Mouse (Mus musculus): Measurements from ENCODE around the gene Babam2. TPM values are rescaled to one million over a fixed set of nuclear protein-coding genes. Genes with fewer than 3 reads are reported as not detected.

Gene Babam2
- polyA plus RNA-seq (2014; fragmentation: Nextera tagmentation; extraction: Ambion mirVana) = 30.2 and 30.3 TPM in 2 replicates

DNA sequence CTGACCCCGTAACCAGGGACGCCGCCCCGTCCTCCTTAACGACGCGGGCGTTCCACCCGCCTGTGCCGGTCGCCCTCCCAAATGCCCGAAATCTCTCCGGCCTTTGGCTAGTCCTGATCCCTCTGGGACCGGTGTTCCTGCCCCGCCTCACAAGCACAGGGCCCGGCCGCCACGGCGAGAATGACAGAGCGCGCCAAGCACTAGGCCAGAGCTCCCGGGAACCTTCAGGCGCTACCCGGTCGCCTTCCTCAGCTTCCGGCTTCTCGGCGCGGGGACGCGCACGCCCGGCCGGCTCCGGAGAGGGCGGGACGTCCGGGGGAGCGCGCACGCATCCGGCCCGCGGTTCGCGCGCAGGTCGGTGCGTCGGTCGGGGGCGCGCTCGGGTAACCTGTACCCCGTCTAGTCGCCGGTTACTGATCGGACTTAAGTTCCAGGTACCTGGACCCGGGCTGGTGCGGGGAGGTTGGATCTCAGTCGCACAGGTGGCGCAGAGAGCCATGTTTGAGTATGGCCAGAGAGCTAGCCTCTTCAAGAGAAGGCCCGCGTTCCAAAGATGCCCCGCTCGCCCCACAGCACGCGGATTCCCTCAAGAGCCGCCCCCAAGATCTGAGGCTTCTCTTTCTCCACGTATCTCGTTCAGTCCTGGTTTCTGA lies at the start of gene Babam2:
Babam2 (plus strand) TSS at position 41 of the 653 bp plus-strand sequence.
- H3K9me3 ChIP-seq (ENCODE audit: control insufficient read depth, low read length) = no peaks in the 10 kb centered on the region
- DNase-seq (ENCODE audit: low spot score) = peak; percentile 94
- peak; percentile 95 for ATAC-seq (ENCODE audit: insufficient number of reproducible peaks, low FRiP score, low TSS enrichment, low read depth)
- no peaks in the 10 kb centered on the region for H3K4me1 ChIP-seq (ENCODE audit: control insufficient read depth, insufficient read depth, low read length)
- H3K9ac ChIP-seq (ENCODE audit: low read length) = peak within 1 kb of the TSS; percentile 73
- H3K4me2 ChIP-seq (ENCODE audit: low read depth, severe bottlenecking) = peak within 1 kb of the TSS; percentile 66
- H3K27me3 ChIP-seq (ENCODE audit: control insufficient read depth, insufficient read depth, low read length) = no peaks in the 10 kb centered on the region
- H3K36me3 ChIP-seq (ENCODE audit: control insufficient read depth, insufficient read depth, low read length) = no peaks in the 10 kb centered on the region
- under 1% methylated on average over 71 of the region's 71 CpGs for WGBS
- H3K4me3 ChIP-seq (ENCODE audit: low read depth, low read length) = peak within 1 kb of the TSS; percentile 80
- H3K27ac ChIP-seq (replicated peaks; ENCODE audit: low read depth, low read length) = peak within 1 kb of the TSS; percentile 61

DNA sequence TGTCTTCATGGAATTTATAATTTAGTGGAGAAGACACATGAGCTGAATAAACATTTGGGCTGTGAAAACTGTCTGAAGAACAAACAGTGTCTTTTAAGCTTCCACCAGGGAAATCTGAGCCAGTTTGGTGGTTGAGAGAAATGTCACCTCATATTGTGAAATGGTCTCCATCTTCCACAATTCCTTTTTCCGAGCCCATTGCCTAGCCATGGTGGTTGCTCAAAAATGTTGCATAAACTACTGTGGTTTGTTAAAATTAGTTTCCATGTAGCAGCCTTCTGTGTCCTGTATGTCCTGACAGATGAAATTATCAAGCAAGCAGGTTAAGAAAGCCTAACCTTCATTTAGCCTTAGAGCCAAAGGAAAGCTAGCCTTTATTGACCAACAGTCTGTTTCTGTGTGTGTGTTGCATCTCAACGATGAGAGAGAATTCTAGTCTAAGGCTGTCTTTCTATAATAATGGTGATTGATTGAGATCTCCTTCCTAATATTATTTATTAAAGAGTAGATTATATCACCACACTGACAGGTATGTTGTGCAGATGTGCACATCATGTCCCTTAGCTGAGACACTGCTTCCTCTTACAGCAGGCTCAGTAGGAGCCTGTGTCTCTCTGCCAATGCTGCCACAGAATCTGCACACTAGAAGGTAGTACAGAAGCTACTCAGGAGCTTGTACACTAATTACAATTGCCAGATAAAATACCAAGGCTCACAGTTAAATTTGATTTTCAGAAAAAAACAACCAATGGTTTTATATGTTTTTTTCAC lies 46.8 kb upstream of the Babam2 start:
- no peak overlapping the region for H3K4me3 ChIP-seq (ENCODE audit: low read depth, low read length)
- no peaks in the 10 kb centered on the region for H3K9me3 ChIP-seq (ENCODE audit: control insufficient read depth, low read length)
- 89% methylated on average over 2 of the region's 2 CpGs for WGBS
- no peak overlapping the region for H3K9ac ChIP-seq (ENCODE audit: low read length)
- DNase-seq (ENCODE audit: low spot score) = no peak
- no peak for ATAC-seq (ENCODE audit: insufficient number of reproducible peaks, low FRiP score, low TSS enrichment, low read depth)
- no peaks in the 10 kb centered on the region for H3K36me3 ChIP-seq (ENCODE audit: control insufficient read depth, insufficient read depth, low read length)
- no peaks in the 10 kb centered on the region for H3K4me1 ChIP-seq (ENCODE audit: control insufficient read depth, insufficient read depth, low read length)
- no peak overlapping the region for H3K27ac ChIP-seq (replicated peaks; ENCODE audit: low read depth, low read length)
- H3K4me2 ChIP-seq (ENCODE audit: low read depth, severe bottlenecking) = no peak overlapping the region
- no peaks in the 10 kb centered on the region for H3K27me3 ChIP-seq (ENCODE audit: control insufficient read depth, insufficient read depth, low read length)

DNA sequence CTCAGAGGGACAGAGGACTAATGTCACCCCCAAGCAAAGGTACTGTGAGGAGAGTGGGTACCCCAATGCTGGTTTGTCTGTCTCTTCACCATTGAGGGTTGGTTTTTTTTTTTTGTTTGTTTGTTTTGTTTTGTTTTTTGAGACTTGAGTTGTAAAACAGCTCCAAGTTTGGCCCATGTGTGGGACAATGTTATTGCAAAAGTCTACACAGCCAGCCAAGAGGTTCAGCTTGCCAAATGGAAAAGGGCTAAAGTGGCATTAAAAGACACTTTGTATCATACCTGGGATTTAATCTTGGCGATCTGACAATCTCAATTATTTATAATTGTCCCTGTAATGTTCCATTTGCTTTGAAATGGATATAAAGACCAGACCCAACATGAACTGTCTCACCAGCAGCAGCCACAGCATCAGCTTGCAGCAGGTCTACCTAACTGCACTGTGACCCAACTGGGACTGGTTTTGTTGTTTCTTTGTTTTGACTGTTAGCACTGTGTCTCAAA lies 41.7 kb upstream of the Babam2 start:
- Histone ChIP-seq H3K4me2 (ENCODE audit: low read depth, severe bottlenecking) (no peak overlapping the region), H3K27ac (replicated peaks; ENCODE audit: low read depth, low read length) (no peak overlapping the region), H3K4me1 (ENCODE audit: control insufficient read depth, insufficient read depth, low read length) (no peaks in the 10 kb centered on the region), H3K36me3 (ENCODE audit: control insufficient read depth, insufficient read depth, low read length) (no peaks in the 10 kb centered on the region), H3K9ac (ENCODE audit: low read length) (no peak overlapping the region), H3K27me3 (ENCODE audit: control insufficient read depth, insufficient read depth, low read length) (no peaks in the 10 kb centered on the region), H3K4me3 (ENCODE audit: low read depth, low read length) (no peak overlapping the region), H3K9me3 (ENCODE audit: control insufficient read depth, low read length) (no peaks in the 10 kb centered on the region)
- DNase-seq (ENCODE audit: low spot score) = no peak
- 97% methylated on average over 1 of the region's 1 CpGs for WGBS
- no peak for ATAC-seq (ENCODE audit: insufficient number of reproducible peaks, low FRiP score, low TSS enrichment, low read depth)

DNA sequence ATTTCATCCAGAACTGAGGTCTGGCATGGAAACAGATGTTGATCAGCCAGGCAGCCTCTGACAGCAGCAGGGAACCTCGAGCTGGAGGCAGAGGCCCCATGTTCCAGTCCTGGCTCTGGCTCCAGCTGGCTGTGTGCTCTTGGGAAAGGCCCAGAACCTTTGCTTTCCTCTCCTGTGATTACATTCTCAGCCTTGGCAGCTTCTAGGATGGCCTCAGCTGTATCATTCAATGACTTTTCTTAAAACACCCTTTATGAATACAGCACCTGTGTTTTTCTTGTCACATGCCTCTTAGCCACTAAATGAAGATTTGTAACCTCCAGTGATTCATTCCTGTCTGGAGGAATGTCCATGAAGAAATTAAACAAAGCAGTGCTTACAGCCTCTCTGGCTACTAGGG lies 31.3 kb upstream of the Babam2 start:
- no peak overlapping the region for H3K4me3 ChIP-seq (ENCODE audit: low read depth, low read length)
- ATAC-seq (ENCODE audit: insufficient number of reproducible peaks, low FRiP score, low TSS enrichment, low read depth) (no peak), DNase-seq (ENCODE audit: low spot score) (no peak)
- WGBS = 38% methylated on average over 1 of the region's 1 CpGs
- no peaks in the 10 kb centered on the region for H3K9me3 ChIP-seq (ENCODE audit: control insufficient read depth, low read length)
- H3K9ac ChIP-seq (ENCODE audit: low read length) = no peak overlapping the region
- H3K4me1 ChIP-seq (ENCODE audit: control insufficient read depth, insufficient read depth, low read length) = no peaks in the 10 kb centered on the region
- no peaks in the 10 kb centered on the region for H3K36me3 ChIP-seq (ENCODE audit: control insufficient read depth, insufficient read depth, low read length)
- H3K27ac ChIP-seq (replicated peaks; ENCODE audit: low read depth, low read length) = no peak overlapping the region
- H3K4me2 ChIP-seq (ENCODE audit: low read depth, severe bottlenecking) = no peak overlapping the region
- H3K27me3 ChIP-seq (ENCODE audit: control insufficient read depth, insufficient read depth, low read length) = no peaks in the 10 kb centered on the region

DNA sequence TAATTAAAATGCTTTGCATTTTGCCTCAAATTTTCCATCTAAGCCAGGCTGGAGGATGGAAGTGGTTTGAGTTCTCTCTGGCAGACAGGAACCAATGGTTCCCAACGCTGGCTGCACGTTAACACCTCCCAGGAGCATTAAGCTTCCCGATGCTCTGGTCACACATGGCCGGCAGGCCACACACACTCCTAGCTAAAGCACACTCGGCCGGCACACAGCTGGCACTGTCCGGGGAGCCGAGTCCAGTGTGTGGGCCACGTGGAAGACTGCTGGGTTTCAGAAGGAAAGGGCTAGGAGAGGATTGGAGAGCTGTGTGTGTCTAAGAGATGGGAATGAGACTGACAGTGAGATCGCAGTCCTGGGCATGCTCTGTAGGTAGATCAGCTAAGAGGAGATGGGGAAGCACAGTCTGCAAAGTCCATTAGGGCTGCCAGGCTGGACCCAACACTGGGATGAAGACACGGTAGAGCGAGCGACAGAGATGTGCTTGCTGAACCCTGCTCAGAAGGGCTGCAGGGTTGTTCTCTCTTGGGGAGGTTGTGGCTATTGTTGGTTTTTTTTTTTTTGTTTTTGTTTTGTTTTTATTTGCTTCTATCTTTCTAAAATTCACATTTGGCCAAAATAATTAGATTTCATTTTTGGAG lies 29.0 kb upstream of the Babam2 start:
- WGBS = 68% methylated on average over 13 of the region's 13 CpGs
- ATAC-seq (ENCODE audit: insufficient number of reproducible peaks, low FRiP score, low TSS enrichment, low read depth) (no peak), DNase-seq (ENCODE audit: low spot score) (no peak)
- Histone ChIP-seq H3K36me3 (ENCODE audit: control insufficient read depth, insufficient read depth, low read length) (no peaks in the 10 kb centered on the region), H3K9me3 (ENCODE audit: control insufficient read depth, low read length) (no peaks in the 10 kb centered on the region), H3K4me3 (ENCODE audit: low read depth, low read length) (no peak overlapping the region), H3K4me1 (ENCODE audit: control insufficient read depth, insufficient read depth, low read length) (no peaks in the 10 kb centered on the region), H3K9ac (ENCODE audit: low read length) (no peak overlapping the region), H3K4me2 (ENCODE audit: low read depth, severe bottlenecking) (no peak overlapping the region), H3K27me3 (ENCODE audit: control insufficient read depth, insufficient read depth, low read length) (no peaks in the 10 kb centered on the region), H3K27ac (replicated peaks; ENCODE audit: low read depth, low read length) (no peak overlapping the region)

DNA sequence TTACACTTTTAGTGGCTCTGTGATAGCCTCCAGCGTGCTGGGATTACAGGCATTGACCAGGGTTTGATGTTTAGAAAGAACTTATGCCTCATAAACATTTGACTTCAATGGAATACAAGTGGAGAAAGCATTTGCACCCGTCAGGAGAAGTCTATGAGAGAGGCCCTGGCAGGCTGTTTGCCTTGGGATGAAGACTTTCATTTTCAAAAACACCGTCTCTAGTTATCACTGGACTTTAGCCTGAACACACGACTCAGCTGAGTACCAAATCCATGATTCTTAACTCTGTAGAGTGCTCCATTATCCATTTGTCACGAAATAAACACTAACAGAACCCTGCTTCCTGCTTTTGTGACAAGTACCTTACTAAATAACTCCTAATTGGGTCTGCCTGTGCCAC lies 27.5 kb upstream of the Babam2 start:
- no peaks in the 10 kb centered on the region for H3K9me3 ChIP-seq (ENCODE audit: control insufficient read depth, low read length)
- no peaks in the 10 kb centered on the region for H3K36me3 ChIP-seq (ENCODE audit: control insufficient read depth, insufficient read depth, low read length)
- 61% methylated on average over 5 of the region's 5 CpGs for WGBS
- H3K4me3 ChIP-seq (ENCODE audit: low read depth, low read length) = no peak overlapping the region
- ATAC-seq (ENCODE audit: insufficient number of reproducible peaks, low FRiP score, low TSS enrichment, low read depth) (no peak), DNase-seq (ENCODE audit: low spot score) (no peak)
- H3K4me2 ChIP-seq (ENCODE audit: low read depth, severe bottlenecking) = no peak overlapping the region
- H3K27ac ChIP-seq (replicated peaks; ENCODE audit: low read depth, low read length) = no peak overlapping the region
- no peaks in the 10 kb centered on the region for H3K4me1 ChIP-seq (ENCODE audit: control insufficient read depth, insufficient read depth, low read length)
- H3K9ac ChIP-seq (ENCODE audit: low read length) = no peak overlapping the region
- no peaks in the 10 kb centered on the region for H3K27me3 ChIP-seq (ENCODE audit: control insufficient read depth, insufficient read depth, low read length)

DNA sequence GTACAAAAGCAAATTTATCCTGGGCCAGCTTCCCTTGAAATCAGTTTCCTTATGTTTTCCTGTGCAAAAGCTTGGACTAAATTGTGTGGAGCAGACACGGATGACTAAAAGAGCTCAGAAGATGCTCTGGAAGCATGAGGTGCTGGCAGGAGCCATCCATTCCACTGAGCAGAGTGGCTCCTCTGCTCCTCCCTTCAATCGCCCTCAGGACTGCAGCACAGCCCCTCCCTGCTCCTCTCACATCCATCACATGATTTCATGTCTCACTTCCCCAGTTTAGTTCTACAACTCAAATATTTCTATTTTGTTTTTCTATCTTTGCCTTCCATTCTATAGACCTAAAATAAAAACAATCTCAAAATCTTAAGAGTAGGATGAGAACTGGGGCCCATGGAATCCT lies 26.3 kb upstream of the Babam2 start:
- Histone ChIP-seq H3K4me3 (ENCODE audit: low read depth, low read length) (no peak overlapping the region), H3K27me3 (ENCODE audit: control insufficient read depth, insufficient read depth, low read length) (no peaks in the 10 kb centered on the region), H3K4me2 (ENCODE audit: low read depth, severe bottlenecking) (no peak overlapping the region), H3K4me1 (ENCODE audit: control insufficient read depth, insufficient read depth, low read length) (no peaks in the 10 kb centered on the region), H3K27ac (replicated peaks; ENCODE audit: low read depth, low read length) (no peak overlapping the region), H3K36me3 (ENCODE audit: control insufficient read depth, insufficient read depth, low read length) (no peaks in the 10 kb centered on the region), H3K9ac (ENCODE audit: low read length) (no peak overlapping the region), H3K9me3 (ENCODE audit: control insufficient read depth, low read length) (no peaks in the 10 kb centered on the region)
- no peak for ATAC-seq (ENCODE audit: insufficient number of reproducible peaks, low FRiP score, low TSS enrichment, low read depth)
- no peak for DNase-seq (ENCODE audit: low spot score)
- WGBS = 57% methylated on average over 2 of the region's 2 CpGs

DNA sequence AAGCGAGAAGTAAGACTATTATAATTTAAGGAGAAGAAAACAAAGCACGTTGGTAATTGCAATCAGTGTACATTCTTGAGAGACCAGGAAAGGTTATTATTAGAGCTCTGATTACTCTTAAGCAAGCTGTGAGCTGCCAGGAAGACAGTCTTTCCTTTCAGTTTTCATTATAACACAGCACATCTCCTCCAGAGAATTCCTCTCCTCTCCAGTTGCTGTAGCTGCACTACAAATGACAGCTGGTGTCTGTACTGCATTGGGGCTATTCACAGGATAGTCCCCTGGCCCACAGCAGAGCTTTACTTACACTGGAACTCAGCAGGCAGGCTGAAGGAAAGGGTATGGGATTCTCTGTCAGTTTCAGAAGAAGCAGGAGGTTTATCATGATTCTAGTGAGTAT lies 24.1 kb upstream of the Babam2 start:
- H3K9ac ChIP-seq (ENCODE audit: low read length) = no peak overlapping the region
- H3K27ac ChIP-seq (replicated peaks; ENCODE audit: low read depth, low read length) = no peak overlapping the region
- no peaks in the 10 kb centered on the region for H3K4me1 ChIP-seq (ENCODE audit: control insufficient read depth, insufficient read depth, low read length)
- H3K27me3 ChIP-seq (ENCODE audit: control insufficient read depth, insufficient read depth, low read length) = no peaks in the 10 kb centered on the region
- no peaks in the 10 kb centered on the region for H3K36me3 ChIP-seq (ENCODE audit: control insufficient read depth, insufficient read depth, low read length)
- no peak for DNase-seq (ENCODE audit: low spot score)
- no peaks in the 10 kb centered on the region for H3K9me3 ChIP-seq (ENCODE audit: control insufficient read depth, low read length)
- ATAC-seq (ENCODE audit: insufficient number of reproducible peaks, low FRiP score, low TSS enrichment, low read depth) = no peak
- H3K4me3 ChIP-seq (ENCODE audit: low read depth, low read length) = no peak overlapping the region
- H3K4me2 ChIP-seq (ENCODE audit: low read depth, severe bottlenecking) = no peak overlapping the region
- WGBS = 92% methylated on average over 2 of the region's 2 CpGs
